Mouse (Mus musculus): ENCODE data around the gene Cradd. TPM values are rescaled to one million over a fixed set of nuclear protein-coding genes. Genes with fewer than 3 reads are reported as not detected.

The Cradd gene
- polyA plus RNA-seq, 1 experiment from 2014 or later = 13.6 TPM

DNA sequence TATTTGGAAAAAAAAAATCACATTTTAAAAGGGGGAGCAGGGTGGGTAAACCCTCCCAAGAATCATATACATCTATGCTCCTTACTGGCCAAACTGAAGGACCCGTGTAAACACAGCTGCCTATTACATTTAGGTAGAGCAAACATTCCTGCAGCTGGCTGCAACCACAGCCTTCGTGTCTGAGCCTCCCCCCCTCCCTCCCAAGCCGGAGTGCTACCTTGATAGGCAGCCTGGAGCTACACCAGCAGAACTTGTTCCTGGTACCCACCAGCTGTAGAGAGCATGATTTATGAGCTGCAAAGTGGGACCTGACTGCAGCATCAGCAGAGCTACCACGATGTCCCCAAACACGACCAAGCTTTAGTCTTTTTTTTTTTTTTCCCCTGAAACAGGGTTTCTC, 9.9 kb downstream of the Cradd start:
- H3K9ac ChIP-seq (replicated peaks; ENCODE audit: low read depth, low read length) = no peak overlapping the region
- ATAC-seq (ENCODE audit: low read depth) = no peak
- peaks cover 23% of the 10 kb centered on the region for H3K4me1 ChIP-seq (ENCODE audit: control insufficient read depth, insufficient read depth, low read length)
- H3K36me3 ChIP-seq (ENCODE audit: control insufficient read depth, insufficient read depth, low read length) = no peaks in the 10 kb centered on the region
- no peak overlapping the region for H3K4me3 ChIP-seq (ENCODE audit: low read depth, low read length)
- H3K4me2 ChIP-seq (ENCODE audit: low read depth, low read length) = no peak overlapping the region
- no peak overlapping the region for H3K27ac ChIP-seq (ENCODE audit: low read depth, low read length)
- H3K9me3 ChIP-seq (ENCODE audit: control insufficient read depth, low read length) = no peaks in the 10 kb centered on the region
- 34% methylated on average over 5 of the region's 5 CpGs for WGBS
- H3K27me3 ChIP-seq (ENCODE audit: control insufficient read depth, insufficient read depth, low read length) = no peaks in the 10 kb centered on the region

- WGBS = 82% methylated on average over 9 of the region's 9 CpGs
- H3K36me3 ChIP-seq (ENCODE audit: control insufficient read depth, insufficient read depth, low read length) = no peaks in the 10 kb centered on the region
- no peaks in the 10 kb centered on the region for H3K27me3 ChIP-seq (ENCODE audit: control insufficient read depth, insufficient read depth, low read length)
- ATAC-seq (ENCODE audit: low read depth) = no peak
- no peaks in the 10 kb centered on the region for H3K9me3 ChIP-seq (ENCODE audit: control insufficient read depth, low read length)
- no peak overlapping the region for H3K4me2 ChIP-seq (ENCODE audit: low read depth, low read length)
- H3K27ac ChIP-seq (ENCODE audit: low read depth, low read length) = no peak overlapping the region
- H3K4me1 ChIP-seq (ENCODE audit: control insufficient read depth, insufficient read depth, low read length) = peaks cover 23% of the 10 kb centered on the region
- no peak overlapping the region for H3K4me3 ChIP-seq (ENCODE audit: low read depth, low read length)
- no peak overlapping the region for H3K9ac ChIP-seq (replicated peaks; ENCODE audit: low read depth, low read length)
Measured at GRCm38 (mm10) chr10:95313524-95313923, 10.4 kb downstream of the Cradd start.

DNA sequence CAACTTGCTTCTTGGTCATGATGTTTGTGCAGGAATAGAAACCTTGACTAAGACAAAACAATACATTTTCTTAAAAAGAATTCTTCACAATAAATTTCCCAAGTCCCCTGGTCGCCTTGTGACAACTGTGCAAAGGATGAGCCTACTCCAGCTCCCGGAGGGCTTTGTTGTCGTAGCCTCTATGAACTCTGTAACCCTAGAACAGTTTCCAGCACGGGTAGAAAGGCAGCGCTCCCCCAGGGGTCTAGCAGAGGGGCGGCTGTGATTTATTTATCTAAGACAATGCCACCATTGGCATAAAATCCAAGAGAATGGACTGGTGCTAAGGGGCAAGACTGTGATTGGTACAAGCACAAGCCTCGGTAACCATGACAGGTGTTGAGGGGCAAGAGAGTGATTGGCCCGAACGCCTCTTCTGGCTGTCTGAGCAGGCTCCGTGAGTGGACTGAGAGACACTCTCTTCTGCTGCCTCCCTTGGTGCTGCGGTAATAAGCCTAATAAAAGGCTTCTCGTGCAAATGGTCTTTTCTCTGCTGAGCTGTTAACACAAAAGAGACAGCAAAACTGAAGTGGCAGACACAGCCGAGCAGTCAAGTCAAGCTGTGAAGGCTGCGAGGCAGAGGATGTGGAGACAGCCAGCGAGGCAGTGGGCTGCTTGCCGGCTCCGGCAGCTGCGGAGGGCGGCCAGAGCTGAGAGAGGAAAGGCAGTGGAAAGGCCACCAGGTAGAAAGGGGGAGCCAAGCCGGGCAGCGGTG, 13.1 kb downstream of the Cradd start:
- Histone ChIP-seq H3K4me3 (ENCODE audit: low read depth, low read length) (no peak overlapping the region), H3K27ac (ENCODE audit: low read depth, low read length) (peak overlapping the region; percentile 63; the same call in 1 of the 2 replicates), H3K9ac (replicated peaks; ENCODE audit: low read depth, low read length) (no peak overlapping the region), H3K36me3 (ENCODE audit: control insufficient read depth, insufficient read depth, low read length) (no peaks in the 10 kb centered on the region), H3K4me1 (ENCODE audit: control insufficient read depth, insufficient read depth, low read length) (peaks cover 13% of the 10 kb centered on the region), H3K27me3 (ENCODE audit: control insufficient read depth, insufficient read depth, low read length) (no peaks in the 10 kb centered on the region), H3K4me2 (ENCODE audit: low read depth, low read length) (peak overlapping the region; percentile 33; the same call in 1 of the 2 replicates), H3K9me3 (ENCODE audit: control insufficient read depth, low read length) (no peaks in the 10 kb centered on the region)
- ATAC-seq (ENCODE audit: low read depth) = peak; percentile 79
- WGBS = 2% methylated on average over 21 of the region's 21 CpGs

- no peak for ATAC-seq (ENCODE audit: low read depth)
- H3K36me3 ChIP-seq (ENCODE audit: control insufficient read depth, insufficient read depth, low read length) = no peaks in the 10 kb centered on the region
- no peak overlapping the region for H3K27ac ChIP-seq (ENCODE audit: low read depth, low read length)
- 41% methylated on average over 13 of the region's 13 CpGs for WGBS
- no peaks in the 10 kb centered on the region for H3K27me3 ChIP-seq (ENCODE audit: control insufficient read depth, insufficient read depth, low read length)
- no peak overlapping the region for H3K9ac ChIP-seq (replicated peaks; ENCODE audit: low read depth, low read length)
- no peak overlapping the region for H3K4me2 ChIP-seq (ENCODE audit: low read depth, low read length)
- H3K4me1 ChIP-seq (ENCODE audit: control insufficient read depth, insufficient read depth, low read length) = peaks cover 8% of the 10 kb centered on the region
- H3K9me3 ChIP-seq (ENCODE audit: control insufficient read depth, low read length) = no peaks in the 10 kb centered on the region
- no peak overlapping the region for H3K4me3 ChIP-seq (ENCODE audit: low read depth, low read length)
Measured at GRCm38 (mm10) chr10:95309412-95310322, 14.3 kb downstream of the Cradd start.

- ATAC-seq (ENCODE audit: low read depth) = no peak
- 72% methylated on average over 12 of the region's 12 CpGs for WGBS
- H3K9ac ChIP-seq (replicated peaks; ENCODE audit: low read depth, low read length) = no peak overlapping the region
- no peak overlapping the region for H3K4me3 ChIP-seq (ENCODE audit: low read depth, low read length)
- H3K27ac ChIP-seq (ENCODE audit: low read depth, low read length) = no peak overlapping the region
- no peaks in the 10 kb centered on the region for H3K27me3 ChIP-seq (ENCODE audit: control insufficient read depth, insufficient read depth, low read length)
- peaks cover 8% of the 10 kb centered on the region for H3K4me1 ChIP-seq (ENCODE audit: control insufficient read depth, insufficient read depth, low read length)
- no peaks in the 10 kb centered on the region for H3K9me3 ChIP-seq (ENCODE audit: control insufficient read depth, low read length)
- no peaks in the 10 kb centered on the region for H3K36me3 ChIP-seq (ENCODE audit: control insufficient read depth, insufficient read depth, low read length)
- no peak overlapping the region for H3K4me2 ChIP-seq (ENCODE audit: low read depth, low read length)
Measured at GRCm38 (mm10) chr10:95308991-95309390, 14.9 kb downstream of the Cradd start.

DNA sequence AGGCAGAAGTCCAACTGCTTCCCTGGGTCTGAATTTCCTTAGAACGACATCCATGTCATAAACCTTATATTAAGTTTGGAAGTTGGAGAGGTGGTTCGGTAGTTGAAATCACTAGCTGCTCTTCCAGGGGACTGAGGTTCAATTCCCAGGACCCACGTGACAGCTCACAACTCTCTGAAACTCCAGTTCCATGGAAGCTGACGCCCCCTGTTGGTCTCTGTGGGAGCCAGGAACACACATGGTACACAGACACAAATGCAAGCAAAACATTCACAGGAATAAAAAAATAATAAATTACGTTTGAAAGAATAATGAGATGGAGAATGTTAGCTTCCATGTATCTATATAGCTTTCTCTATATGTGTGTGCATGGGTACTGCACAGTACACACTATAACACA, 16.0 kb downstream of the Cradd start:
- H3K4me3 ChIP-seq (ENCODE audit: low read depth, low read length) = no peak overlapping the region
- no peaks in the 10 kb centered on the region for H3K27me3 ChIP-seq (ENCODE audit: control insufficient read depth, insufficient read depth, low read length)
- no peaks in the 10 kb centered on the region for H3K9me3 ChIP-seq (ENCODE audit: control insufficient read depth, low read length)
- H3K36me3 ChIP-seq (ENCODE audit: control insufficient read depth, insufficient read depth, low read length) = no peaks in the 10 kb centered on the region
- no peak overlapping the region for H3K9ac ChIP-seq (replicated peaks; ENCODE audit: low read depth, low read length)
- H3K4me1 ChIP-seq (ENCODE audit: control insufficient read depth, insufficient read depth, low read length) = peaks cover 8% of the 10 kb centered on the region
- no peak overlapping the region for H3K4me2 ChIP-seq (ENCODE audit: low read depth, low read length)
- 90% methylated on average over 5 of the region's 5 CpGs for WGBS
- no peak overlapping the region for H3K27ac ChIP-seq (ENCODE audit: low read depth, low read length)
- no peak for ATAC-seq (ENCODE audit: low read depth)

DNA sequence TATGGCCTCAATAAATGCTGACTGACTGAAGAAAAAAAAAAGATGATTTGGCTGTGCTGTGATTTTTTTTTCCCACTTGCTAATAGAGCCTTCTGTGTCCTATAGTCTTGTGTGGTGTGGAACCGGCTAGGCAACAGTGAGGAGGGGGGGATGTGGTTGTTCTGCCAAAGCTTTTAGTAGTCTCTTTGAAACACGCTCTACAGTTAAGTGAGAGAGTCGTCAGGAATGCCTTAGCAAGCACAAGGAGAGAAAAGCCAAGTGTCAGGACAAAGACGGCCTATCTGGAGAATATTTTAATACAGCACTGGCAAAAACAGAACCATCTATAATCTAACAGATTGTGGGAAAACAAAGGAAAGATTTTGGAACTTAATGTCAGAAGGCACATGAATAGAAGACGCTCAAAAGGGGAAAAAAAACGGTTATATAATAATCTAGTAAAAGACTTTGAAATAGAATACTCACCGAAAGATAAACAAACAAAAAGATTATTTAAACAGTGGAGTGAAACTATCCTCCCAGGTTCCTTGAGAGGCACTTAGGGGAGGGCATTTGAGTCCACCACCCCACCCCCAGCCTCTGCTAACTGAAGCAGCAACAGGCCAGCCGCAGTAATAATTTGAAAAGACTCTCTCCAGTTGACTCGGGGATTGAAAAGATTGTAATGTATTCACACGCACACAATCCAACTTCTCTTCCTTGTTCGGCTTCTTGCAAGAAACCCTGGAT, 16.9 kb downstream of the Cradd start:
- Histone ChIP-seq H3K9me3 (ENCODE audit: control insufficient read depth, low read length) (no peaks in the 10 kb centered on the region), H3K4me1 (ENCODE audit: control insufficient read depth, insufficient read depth, low read length) (peaks cover 11% of the 10 kb centered on the region), H3K27me3 (ENCODE audit: control insufficient read depth, insufficient read depth, low read length) (no peaks in the 10 kb centered on the region), H3K4me2 (ENCODE audit: low read depth, low read length) (no peak overlapping the region), H3K27ac (ENCODE audit: low read depth, low read length) (no peak overlapping the region), H3K9ac (replicated peaks; ENCODE audit: low read depth, low read length) (no peak overlapping the region), H3K4me3 (ENCODE audit: low read depth, low read length) (no peak overlapping the region), H3K36me3 (ENCODE audit: control insufficient read depth, insufficient read depth, low read length) (no peaks in the 10 kb centered on the region)
- ATAC-seq (ENCODE audit: low read depth) = no peak
- 49% methylated on average over 11 of the region's 11 CpGs for WGBS

GRCm38 (mm10) chr10:95304240-95304639, 19.7 kb downstream of the Cradd start:
- Histone ChIP-seq H3K27ac (ENCODE audit: low read depth, low read length) (no peak overlapping the region), H3K4me1 (ENCODE audit: control insufficient read depth, insufficient read depth, low read length) (0 out of 2 replicates have a peak, but pooled peaks cover 2% of the 10 kb centered on the region)
- 48% methylated on average over 4 of the region's 4 CpGs for WGBS

More at GRCm38 (mm10) chr10:95304240-95304639, 19.7 kb downstream of the Cradd start:
- Histone ChIP-seq H3K27me3 (ENCODE audit: control insufficient read depth, insufficient read depth, low read length) (no peaks in the 10 kb centered on the region), H3K4me2 (ENCODE audit: low read depth, low read length) (no peak overlapping the region), H3K36me3 (ENCODE audit: control insufficient read depth, insufficient read depth, low read length) (no peaks in the 10 kb centered on the region), H3K9ac (replicated peaks; ENCODE audit: low read depth, low read length) (no peak overlapping the region), H3K4me3 (ENCODE audit: low read depth, low read length) (no peak overlapping the region), H3K9me3 (ENCODE audit: control insufficient read depth, low read length) (no peaks in the 10 kb centered on the region)
- no peak for ATAC-seq (ENCODE audit: low read depth)
